Mouse (Mus musculus) macrophage (primary cell): ENCODE measurements around the gene Vamp2. TPM values are rescaled to one million over a fixed set of nuclear protein-coding genes. Genes with fewer than 3 reads are reported as not detected.
"Not testable (repeated sequence)": the region's sequence is repeated elsewhere in the genome, so short reads cannot be mapped to it uniquely, and the experiment has no call there.

Experiments
- H3K27ac ChIP-seq: fragments of 350-480 bp; formaldehyde crosslinking; 2 replicates; pipeline ENCODE4 v1.9.0; 2021
- H3K36me3 ChIP-seq: fragments of 350-480 bp; formaldehyde crosslinking; 2 replicates; pipeline ENCODE4 v1.9.0; 2021; ENCODE audit errors: inconsistent target
- H3K4me3 ChIP-seq: fragments of 350-480 bp; formaldehyde crosslinking; 2 replicates; pipeline ENCODE4 v1.9.0; 2021; ENCODE audit errors: inconsistent target
- H3K79me2 ChIP-seq: fragments of 350-480 bp; formaldehyde crosslinking; 2 replicates; pipeline ENCODE4 v1.9.0; 2021; ENCODE audit errors: inconsistent target
- WGBS: methylation state at CpG from one replicate; pipeline ENCODE4 v1.1.7; 2026; ENCODE audit warnings: inconsistent platforms; ENCODE audit not compliant: missing documents; 5-methylcytosine and 5-hydroxymethylcytosine counted together
- polyA plus RNA-seq: library from polyadenylated mRNA; stranded (reverse); fragments of 250-400 nt; gene quantifications from 3 replicates; pipeline ENCODE4 v1.2.4, GENCODE M21; 2018; ENCODE audit warnings: inconsistent platforms

Vamp2 gene
- polyA plus RNA-seq, 1 experiment from 2014 or later: 47.7 TPM

DNA sequence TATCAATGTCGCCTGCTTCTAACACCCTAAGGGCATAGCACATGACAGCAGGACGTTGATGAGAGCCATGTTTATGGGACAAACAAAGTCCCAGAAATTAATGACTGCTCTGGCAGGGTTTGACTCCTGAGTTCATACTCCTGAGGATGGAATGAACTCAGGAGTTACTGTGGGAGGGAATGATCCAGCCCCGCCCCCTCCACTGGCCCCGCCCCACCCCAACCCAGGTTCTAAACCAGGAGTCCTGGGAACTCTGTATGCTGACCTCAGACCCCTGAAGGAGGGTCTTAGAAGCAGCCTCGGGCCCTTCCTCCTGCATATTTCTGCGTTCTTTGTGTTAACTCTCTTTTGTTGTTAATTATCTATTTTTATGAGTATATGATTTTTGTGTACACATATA lies 2.7 kb upstream of the Vamp2 start:
- no peak overlapping the region for H3K27ac ChIP-seq

GRCm38 (mm10) chr11:69086390-69086789 lies 1.9 kb upstream of the Vamp2 start:
- Histone ChIP-seq H3K36me3 (peaks cover 5% of the 10 kb centered on the region; the same call in 1 of the 2 replicates), H3K27ac (no peak overlapping the region), H3K4me3 (no peak overlapping the region), H3K79me2 (peaks cover 29% of the 10 kb centered on the region)
- 83% methylated on average over 6 of the region's 6 CpGs for WGBS

More for the DNA sequence above, 2.7 kb upstream of the Vamp2 start:
- 85% methylated on average over 6 of the region's 6 CpGs for WGBS
- no peak overlapping the region for H3K4me3 ChIP-seq
- no peaks in the 10 kb centered on the region for H3K36me3 ChIP-seq
- peaks cover 21% of the 10 kb centered on the region for H3K79me2 ChIP-seq

- WGBS: 95% methylated on average over 3 of the region's 4 CpGs
- no peak overlapping the region for H3K27ac ChIP-seq
Observed at GRCm38 (mm10) chr11:69087082-69087481, 1.2 kb upstream of the Vamp2 start.

GRCm38 (mm10) chr11:69087597-69087996 lies 693 bp upstream of the Vamp2 start:
- WGBS: 100% methylated on average over 2 of the region's 2 CpGs
- Histone ChIP-seq H3K36me3 (peaks cover 5% of the 10 kb centered on the region; the same call in 1 of the 2 replicates), H3K4me3 (no peak overlapping the region), H3K27ac (no peak overlapping the region), H3K79me2 (peaks cover 29% of the 10 kb centered on the region)

More at GRCm38 (mm10) chr11:69087082-69087481, 1.2 kb upstream of the Vamp2 start:
- peaks cover 5% of the 10 kb centered on the region; the same call in 1 of the 2 replicates for H3K36me3 ChIP-seq
- peaks cover 29% of the 10 kb centered on the region for H3K79me2 ChIP-seq
- H3K4me3 ChIP-seq: no peak overlapping the region

- peak overlapping the region; percentile 74 for H3K4me3 ChIP-seq
- H3K36me3 ChIP-seq: peaks cover 5% of the 10 kb centered on the region; the same call in 1 of the 2 replicates
- peak overlapping the region; percentile 40; the same call in 1 of the 2 replicates for H3K27ac ChIP-seq
- H3K79me2 ChIP-seq: peaks cover 29% of the 10 kb centered on the region
- 11% methylated on average over 25 of the region's 25 CpGs for WGBS
Observed at GRCm38 (mm10) chr11:69088856-69089615, 746 bp downstream of the Vamp2 start.

- Histone ChIP-seq H3K27ac (no peak overlapping the region), H3K36me3 (peaks cover 5% of the 10 kb centered on the region; the same call in 1 of the 2 replicates), H3K79me2 (peaks cover 29% of the 10 kb centered on the region), H3K4me3 (peak overlapping the region; percentile 74)
- 91% methylated on average over 12 of the region's 12 CpGs for WGBS
Observed at GRCm38 (mm10) chr11:69089616-69090290, 1.5 kb downstream of the Vamp2 start.

DNA sequence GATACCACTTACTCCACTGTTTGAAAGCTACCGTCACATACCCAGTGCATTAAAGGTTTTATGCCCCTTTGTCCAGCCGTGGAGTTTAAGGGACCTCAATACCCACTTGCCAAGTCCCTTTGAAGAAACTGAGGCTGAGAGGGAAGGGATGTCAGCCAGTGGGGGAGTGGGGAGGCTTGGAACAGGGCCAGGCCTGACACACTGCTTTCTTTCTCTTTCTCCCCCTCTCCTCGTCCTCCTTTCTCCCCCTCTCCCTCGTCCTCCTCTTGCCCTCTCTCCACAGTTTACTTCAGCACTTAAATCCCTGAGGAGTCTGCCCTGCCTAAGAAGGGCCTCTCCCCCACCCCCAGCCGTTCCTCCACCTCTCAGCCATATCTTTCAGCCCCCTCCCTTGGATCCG lies 2.1 kb downstream of the Vamp2 start:
- WGBS: 91% methylated on average over 6 of the region's 6 CpGs
- Histone ChIP-seq H3K79me2 (peaks cover 29% of the 10 kb centered on the region), H3K36me3 (peaks cover 5% of the 10 kb centered on the region; the same call in 1 of the 2 replicates), H3K4me3 (no peak overlapping the region), H3K27ac (no peak overlapping the region)

DNA sequence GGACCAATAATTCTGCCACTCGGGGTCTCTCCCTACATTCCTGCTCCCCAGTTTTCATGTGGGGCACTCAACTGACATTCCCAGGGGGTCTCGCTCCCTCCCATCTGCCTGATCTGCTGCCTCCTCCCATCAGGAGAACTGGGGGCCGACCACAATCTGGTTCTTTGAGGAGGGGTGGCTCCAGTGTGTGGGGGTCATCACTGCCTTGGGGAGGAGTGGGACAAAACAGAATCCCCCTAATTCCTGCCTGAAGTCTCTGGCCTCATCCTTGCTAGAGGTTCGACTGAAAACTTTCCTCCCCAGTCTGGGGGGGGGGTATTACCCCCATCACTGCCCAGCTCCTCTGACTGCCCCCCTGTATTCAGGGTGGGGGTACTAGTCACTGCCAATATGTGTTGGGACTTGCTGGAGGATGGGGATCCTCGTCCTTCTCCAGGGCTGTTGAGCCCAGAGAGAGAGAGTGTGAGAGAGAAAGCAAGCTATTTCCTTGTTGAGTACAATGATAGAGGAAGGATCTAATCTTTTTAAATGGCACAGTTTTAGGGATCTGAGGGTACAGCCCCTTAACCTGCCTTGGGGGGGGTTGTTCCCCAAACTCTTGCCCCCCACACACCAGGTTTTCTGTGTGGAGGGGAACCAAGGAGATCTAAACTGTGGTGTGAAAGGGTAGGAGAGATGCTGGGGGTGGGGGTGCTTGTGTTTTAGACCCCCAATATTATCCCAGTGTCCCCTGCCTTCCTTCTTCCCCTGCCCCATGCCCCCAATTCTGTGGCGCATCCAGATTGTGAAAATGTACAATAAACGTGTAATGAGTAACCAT lies 3.5 kb downstream of the Vamp2 start:
- H3K27ac ChIP-seq: no peak overlapping the region
- peaks cover 29% of the 10 kb centered on the region for H3K79me2 ChIP-seq
- whole genome bisulfite sequencing: 77% methylated on average over 7 of the region's 7 CpGs
- H3K4me3 ChIP-seq: no peak overlapping the region
- peaks cover 5% of the 10 kb centered on the region; the same call in 1 of the 2 replicates for H3K36me3 ChIP-seq

DNA sequence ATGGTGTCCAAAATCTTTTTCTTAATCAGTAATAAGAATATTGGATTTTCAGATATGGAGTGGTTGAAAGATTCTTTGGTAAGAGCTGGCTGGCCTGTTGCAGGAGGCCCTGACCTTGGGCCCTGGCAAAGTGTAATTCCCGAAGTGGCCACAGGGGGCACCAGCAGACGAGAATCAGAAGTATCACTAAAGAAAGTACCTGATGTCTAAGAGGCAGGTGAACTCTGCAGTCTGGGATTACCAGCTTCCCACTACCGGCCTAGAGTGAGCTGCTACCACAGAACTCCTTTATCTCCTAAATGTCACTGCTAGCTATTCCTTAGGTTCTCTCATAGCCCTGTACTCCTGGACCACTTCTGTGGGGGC lies 4.1 kb downstream of the Vamp2 start:
- H3K4me3 ChIP-seq: no peak overlapping the region
- no peak overlapping the region for H3K27ac ChIP-seq
- peaks cover 29% of the 10 kb centered on the region for H3K79me2 ChIP-seq
- 0% methylated on average over 3 of the region's 3 CpGs for WGBS
- H3K36me3 ChIP-seq: peaks cover 5% of the 10 kb centered on the region; the same call in 1 of the 2 replicates

DNA sequence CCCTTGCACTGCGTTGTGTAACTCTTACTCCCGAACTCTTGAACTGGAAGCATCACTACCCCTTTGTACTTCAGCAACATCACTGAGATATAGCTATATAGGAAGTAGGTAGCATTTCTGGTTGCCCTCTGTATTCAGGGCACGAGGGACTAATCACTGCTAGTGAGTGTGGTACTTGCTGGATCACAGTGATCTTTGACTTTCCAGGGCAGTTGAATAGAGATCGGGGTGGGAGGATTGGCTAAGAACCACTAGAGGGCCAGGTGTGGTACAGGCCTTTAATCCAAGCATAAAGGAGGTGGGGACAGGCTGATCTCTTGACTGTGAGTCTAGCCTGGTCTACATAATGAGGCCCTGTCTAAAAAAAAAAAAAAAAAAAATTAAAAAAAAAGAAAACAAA lies 4.6 kb downstream of the Vamp2 start:
- Histone ChIP-seq H3K36me3 (peaks cover 5% of the 10 kb centered on the region; the same call in 1 of the 2 replicates), H3K27ac (no peak overlapping the region), H3K79me2 (peaks cover 29% of the 10 kb centered on the region), H3K4me3 (no peak overlapping the region)
- WGBS: 82% methylated on average over 4 of the region's 4 CpGs

- Histone ChIP-seq H3K79me2 (peaks cover 26% of the 10 kb centered on the region), H3K27ac (peak overlapping the region; percentile 66)
- not testable (repeated sequence) for H3K4me3 ChIP-seq, H3K36me3 ChIP-seq
- WGBS: 84% methylated on average over 5 of the region's 7 CpGs
Observed at GRCm38 (mm10) chr11:69093856-69094255, 5.6 kb downstream of the Vamp2 start.

DNA sequence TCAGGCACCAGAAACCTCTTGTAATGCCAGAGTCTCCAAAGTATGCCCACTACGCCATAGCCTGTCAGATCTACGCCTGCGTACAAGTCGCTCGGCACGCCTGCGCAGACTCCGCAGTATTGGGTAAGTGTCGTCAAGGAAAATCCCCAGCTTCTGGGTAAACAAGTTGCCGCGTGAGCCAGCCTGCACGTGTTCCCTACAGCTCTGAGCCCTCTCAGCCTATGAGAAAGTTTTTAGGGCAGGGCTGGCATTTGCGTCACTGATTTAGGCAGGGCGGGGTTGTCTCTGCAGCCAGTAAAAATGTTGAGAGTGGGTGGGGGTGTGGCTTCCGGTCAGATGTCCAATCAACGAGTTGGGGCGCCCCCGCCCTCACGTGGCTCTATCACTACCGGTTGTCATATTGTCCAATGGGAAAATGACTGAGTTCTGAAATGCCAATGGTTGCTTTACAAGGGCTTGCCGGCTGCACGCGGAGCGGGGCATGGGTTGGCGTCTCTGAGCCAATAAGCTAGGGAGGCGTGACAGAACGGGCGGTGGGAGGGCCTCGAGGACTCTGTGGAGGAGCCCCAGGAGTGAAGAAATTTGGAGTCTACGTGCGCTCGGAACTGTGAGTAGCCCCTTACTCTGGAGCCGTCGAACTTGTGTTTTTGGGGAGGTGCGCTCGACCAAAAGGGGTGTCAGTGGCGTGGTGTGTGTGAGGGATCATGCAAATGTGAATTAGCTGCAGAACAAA lies 6.6 kb downstream of the Vamp2 start, which contains the start of gene Per1:
Per1 (plus strand) TSS at position 521 of the 733 bp plus-strand sequence.
- WGBS: under 1% methylated on average over 36 of the region's 37 CpGs
- peak within 1 kb of the TSS; percentile 68 for H3K27ac ChIP-seq
- H3K36me3 ChIP-seq: peaks cover 5% of the 10 kb centered on the region; the same call in 1 of the 2 replicates
- H3K79me2 ChIP-seq: peaks cover 16% of the 10 kb centered on the region
- peak within 1 kb of the TSS; percentile 46 for H3K4me3 ChIP-seq

GRCm38 (mm10) chr11:69095511-69096231 lies 7.4 kb downstream of the Vamp2 start:
- H3K36me3 ChIP-seq: peaks cover 5% of the 10 kb centered on the region; the same call in 1 of the 2 replicates
- H3K4me3 ChIP-seq: peak overlapping the region; percentile 46
- peak overlapping the region; percentile 68 for H3K27ac ChIP-seq
- peaks cover 16% of the 10 kb centered on the region for H3K79me2 ChIP-seq
- 2% methylated on average over 27 of the region's 27 CpGs for WGBS
